Mouse (Mus musculus): ENCODE measurements around the gene Gm42791. TPM values are rescaled to one million over a fixed set of nuclear protein-coding genes. Genes with fewer than 3 reads are reported as not detected.

Gene Gm42791
- total and polyA plus RNA-seq, 3 experiments = 0.42 to 1.3 TPM; not detected in 1

GRCm38 (mm10) chr5:148862136-148862535 is 132.8 kb downstream of the Gm42791 start:
- H3K79me2 ChIP-seq (replicated peaks; ENCODE audit: control insufficient read depth, extremely low read depth, insufficient read depth, poor library complexity, severe bottlenecking) = no peaks in the 10 kb centered on the region
- H3K36me3 ChIP-seq (replicated peaks in 1 of 2; ENCODE audit: control insufficient read depth in 1 of 2, insufficient read depth in 1 of 2, low read length in 1 of 2) = no peaks in the 10 kb centered on the region
- H3K9me3 ChIP-seq (replicated peaks; ENCODE audit: low read length) = peaks cover 2% of the 10 kb centered on the region
- dilution Hi-C loops (cut with MboI; ENCODE audit: extremely low pct_ligation_motif_present, extremely low pct_unique_long_range_greater_than_20kb, low sequenced_read_pairs) = no loop called here
- H3K27ac ChIP-seq (ENCODE audit: insufficient read depth, low read depth) = no peak overlapping the region
- DNase-seq (ENCODE audit: extremely low read depth) = no peak
- peaks cover 3 to 39% of the 10 kb centered on the region in 2 experiments; a peak in 3 of 4 replicates for H3K4me1 ChIP-seq (ENCODE audit: control insufficient read depth in 1 of 2, insufficient read depth in 2 of 2)
- in situ Hi-C loops (cut with MboI; ENCODE audit: low pct_ligation_motif_present, low pct_unique_long_range_greater_than_20kb, low sequenced_read_pairs) = no loop called here
- H3K27me3 ChIP-seq (replicated peaks) = no peaks in the 10 kb centered on the region
- H3K4me2 ChIP-seq (ENCODE audit: insufficient read depth, low read depth, poor library complexity, severe bottlenecking) = no peak overlapping the region
- no peak overlapping the region for H3K9ac ChIP-seq (ENCODE audit: insufficient read depth, low read depth)
- TF ChIP-seq BHLHE40 (IDR thresholded peaks at IDR 0.05; ENCODE audit: low read depth, low read length) (no peak), ZNF384 (IDR thresholded peaks at IDR 0.05; ENCODE audit: low read depth, low read length) (no peak), ZKSCAN1 (IDR thresholded peaks at IDR 0.05; ENCODE audit: borderline replicate concordance, low read depth, low read length) (no peak), CHD2 (IDR thresholded peaks at IDR 0.05; ENCODE audit: low read length) (no peak), IRF4 (IDR thresholded peaks at IDR 0.05; ENCODE audit: low read depth, low read length) (no peak), POLR2A (IDR thresholded peaks at IDR 0.05; ENCODE audit: low read depth, low read length) (no peak), MAX (IDR thresholded peaks at IDR 0.05; ENCODE audit: low read length) (no peak), MAZ (IDR thresholded peaks at IDR 0.05; ENCODE audit: low read depth, low read length) (no peak), JUN (IDR thresholded peaks at IDR 0.05; ENCODE audit: insufficient read depth, low read depth, low read length) (no peak), ELF1 (IDR thresholded peaks at IDR 0.05; ENCODE audit: low read depth, low read length) (no peak)
- H3K4me3 ChIP-seq (replicated peaks in 1 of 3; ENCODE audit: low read depth in 2 of 3, low read length in 2 of 3, poor library complexity in 1 of 3) = no peak overlapping the region

DNA sequence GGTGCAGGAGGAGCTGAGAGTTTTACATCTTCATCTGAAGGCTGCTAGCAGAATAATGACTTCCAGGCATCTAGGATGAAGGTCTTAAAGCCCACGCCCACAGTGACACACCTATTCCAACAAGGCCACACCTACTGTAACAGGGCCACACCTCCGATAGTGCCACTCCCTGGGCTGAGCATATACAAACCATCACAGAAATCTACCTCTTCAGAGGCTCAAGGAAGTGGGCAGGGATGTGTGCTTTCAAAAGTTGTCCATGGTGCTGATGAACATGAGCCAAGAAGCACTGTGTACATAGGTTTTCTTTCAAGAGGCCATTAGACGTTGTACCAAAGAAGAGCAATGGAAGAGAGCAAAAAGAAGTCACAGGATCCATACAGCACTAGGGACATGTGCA is 137.4 kb downstream of the Gm42791 start:
- dilution Hi-C loops (cut with MboI; ENCODE audit: extremely low pct_ligation_motif_present, extremely low pct_unique_long_range_greater_than_20kb, low sequenced_read_pairs) (no loop called here), in situ Hi-C loops (cut with MboI; ENCODE audit: low pct_ligation_motif_present, low pct_unique_long_range_greater_than_20kb, low sequenced_read_pairs) (no loop called here)
- no peak overlapping the region for H3K4me2 ChIP-seq (ENCODE audit: insufficient read depth, low read depth, poor library complexity, severe bottlenecking)
- H3K4me1 ChIP-seq (ENCODE audit: control insufficient read depth in 1 of 2, insufficient read depth in 2 of 2) = peaks cover 3 to 14% of the 10 kb centered on the region in 2 experiments; a peak in 2 of 4 replicates
- no peak overlapping the region for H3K27ac ChIP-seq (ENCODE audit: insufficient read depth, low read depth)
- H3K9ac ChIP-seq (ENCODE audit: insufficient read depth, low read depth) = no peak overlapping the region
- H3K27me3 ChIP-seq (replicated peaks) = no peaks in the 10 kb centered on the region
- no peak overlapping the region for H3K4me3 ChIP-seq (replicated peaks in 1 of 3; ENCODE audit: low read depth in 2 of 3, low read length in 2 of 3, poor library complexity in 1 of 3)
- DNase-seq (ENCODE audit: extremely low read depth) = no peak
- H3K79me2 ChIP-seq (replicated peaks; ENCODE audit: control insufficient read depth, extremely low read depth, insufficient read depth, poor library complexity, severe bottlenecking) = no peaks in the 10 kb centered on the region
- H3K36me3 ChIP-seq (replicated peaks in 1 of 2; ENCODE audit: control insufficient read depth in 1 of 2, insufficient read depth in 1 of 2, low read length in 1 of 2) = no peaks in the 10 kb centered on the region
- TF ChIP-seq USF2 (conservative IDR thresholded peaks at IDR 0.05; ENCODE audit: low read depth, low read length) = no peak
- TF ChIP-seq IRF4 (IDR thresholded peaks at IDR 0.05; ENCODE audit: low read depth, low read length) = no peak
- TF ChIP-seq BHLHE40 (IDR thresholded peaks at IDR 0.05; ENCODE audit: low read depth, low read length) = no peak
- no peak for TF ChIP-seq UBTF (IDR thresholded peaks at IDR 0.05; ENCODE audit: low read depth, low read length)
- TF ChIP-seq HCFC1 (IDR thresholded peaks at IDR 0.05; ENCODE audit: low read depth, low read length) = no peak
- no peak for TF ChIP-seq POLR2A (IDR thresholded peaks at IDR 0.05; ENCODE audit: low read depth, low read length)
- no peak for TF ChIP-seq CTCF (conservative IDR thresholded peaks at IDR 0.05 in 1 of 2, IDR thresholded peaks at IDR 0.05 in 1 of 2; ENCODE audit: low read depth in 2 of 2, low read length in 2 of 2)
- TF ChIP-seq TCF12 (IDR thresholded peaks at IDR 0.05; ENCODE audit: low read depth, low read length) = no peak
- no peak for TF ChIP-seq ELF1 (IDR thresholded peaks at IDR 0.05; ENCODE audit: low read depth, low read length)
- no peak for TF ChIP-seq NRF1 (IDR thresholded peaks at IDR 0.05; ENCODE audit: low read depth, low read length)
- no peak for TF ChIP-seq MEF2A (IDR thresholded peaks at IDR 0.05; ENCODE audit: borderline replicate concordance, low read depth, low read length)
- TF ChIP-seq ZMIZ1 (IDR thresholded peaks at IDR 0.05; ENCODE audit: low read depth, low read length) = no peak
- no peak for TF ChIP-seq JUND (conservative IDR thresholded peaks at IDR 0.05; ENCODE audit: low read depth, low read length)
- no peak for TF ChIP-seq MAZ (IDR thresholded peaks at IDR 0.05; ENCODE audit: low read depth, low read length)
- TF ChIP-seq RCOR1 (conservative IDR thresholded peaks at IDR 0.05; ENCODE audit: low read depth, low read length) = no peak
- TF ChIP-seq ZNF384 (IDR thresholded peaks at IDR 0.05; ENCODE audit: low read depth, low read length) = no peak
- peaks cover 2% of the 10 kb centered on the region for H3K9me3 ChIP-seq (replicated peaks; ENCODE audit: low read length)
